Mouse (Mus musculus) embryonic facial prominence, embryonic 13.5 days (tissue): ENCODE results near the gene Tceanc2. TPM values are rescaled to one million over a fixed set of nuclear protein-coding genes. Genes with fewer than 3 reads are reported as not detected.

Source experiments
- ATAC-seq: fragments of 200-750 bp; cut with Nextera tagmentation; 2 replicates; pipeline ENCODE4 v1.8.0; 2017; ENCODE audit warnings: low read depth; ENCODE audit not compliant: insufficient number of reproducible peaks, insufficient read depth, low FRiP score, low TSS enrichment
- H3K27ac ChIP-seq: fragments of 300-500 bp; sonication (generic); 2 replicates; pipeline ENCODE4 v1.5.1; 2015; ENCODE audit warnings: moderate library complexity, mild to moderate bottlenecking, inconsistent platforms
- H3K27me3 ChIP-seq: fragments of 300-500 bp; sonication (generic); 2 replicates; pipeline ENCODE4 v1.6.1; 2015; ENCODE audit warnings: mild to moderate bottlenecking, inconsistent platforms
- H3K36me3 ChIP-seq: fragments of 300-500 bp; sonication (generic); 2 replicates; pipeline ENCODE4 v1.6.1; 2015; ENCODE audit warnings: mild to moderate bottlenecking, inconsistent platforms
- H3K4me1 ChIP-seq: fragments of 300-500 bp; sonication (generic); 2 replicates; pipeline ENCODE4 v1.6.1; 2015; ENCODE audit warnings: inconsistent platforms
- H3K4me2 ChIP-seq: fragments of 300-500 bp; sonication (generic); 2 replicates; pipeline ENCODE4 v1.6.1; 2015; ENCODE audit warnings: moderate library complexity, mild to moderate bottlenecking, inconsistent platforms
- H3K4me3 ChIP-seq: fragments of 300-500 bp; sonication (generic); 2 replicates; pipeline ENCODE4 v1.5.1; 2015; ENCODE audit warnings: mild to moderate bottlenecking, inconsistent platforms
- H3K9ac ChIP-seq: fragments of 300-500 bp; sonication (generic); 2 replicates; pipeline ENCODE4 v1.6.1; 2015; ENCODE audit warnings: mild to moderate bottlenecking, inconsistent platforms
- H3K9me3 ChIP-seq: fragments of 300-500 bp; sonication (generic); 2 replicates; pipeline ENCODE4 v1.6.1; 2016; ENCODE audit warnings: inconsistent platforms
- WGBS: fragments of 180-500 bp; shearing (Covaris S2); methylation state at CpG from one replicate; pipeline ENCODE4 v1.1.7; 2015; ENCODE audit warnings: mixed read lengths; 5-methylcytosine and 5-hydroxymethylcytosine counted together
- polyA plus RNA-seq: library from polyadenylated mRNA; unstranded; fragments of >200 nt; fragmentation: Nextera tagmentation; extraction: Ambion mirVana; gene quantifications from 2 replicates; pipeline ENCODE4 v1.2.1, GENCODE M21; 2015

Gene Tceanc2
- polyA plus RNA-seq, 1 experiment from 2014 or later, result 37.7 TPM

GRCm38 (mm10) chr4:107139836-107140631 lies 38.9 kb downstream of the Tceanc2 start:
- Histone ChIP-seq H3K4me3 (no peak overlapping the region), H3K4me1 (peaks cover 53% of the 10 kb centered on the region), H3K9ac (peak overlapping the region; percentile 36; the same call in 1 of the 2 replicates), H3K27ac (no peak overlapping the region), H3K9me3 (no peaks in the 10 kb centered on the region), H3K4me2 (no peak overlapping the region), H3K27me3 (0 out of 2 replicates have a peak, but pooled peaks cover 7% of the 10 kb centered on the region), H3K36me3 (peaks cover 22% of the 10 kb centered on the region)
- no peak for ATAC-seq
- WGBS, result 44% methylated on average over 13 of the region's 13 CpGs

GRCm38 (mm10) chr4:107138948-107139835 lies 39.7 kb downstream of the Tceanc2 start:
- no peak overlapping the region for H3K27ac ChIP-seq
- no peaks in the 10 kb centered on the region for H3K9me3 ChIP-seq
- no peak overlapping the region for H3K4me3 ChIP-seq
- ATAC-seq, result no peak
- peaks cover 22% of the 10 kb centered on the region for H3K36me3 ChIP-seq
- no peak overlapping the region for H3K4me2 ChIP-seq
- WGBS, result 40% methylated on average over 37 of the region's 37 CpGs
- H3K27me3 ChIP-seq, result 0 out of 2 replicates have a peak, but pooled peaks cover 7% of the 10 kb centered on the region
- peaks cover 53% of the 10 kb centered on the region for H3K4me1 ChIP-seq
- 0 out of 2 replicates have a peak overlapping the region, but pooled peaks have one; percentile 32 for H3K9ac ChIP-seq

GRCm38 (mm10) chr4:107136531-107136930 lies 42.4 kb downstream of the Tceanc2 start:
- 28% methylated on average over 3 of the region's 3 CpGs for WGBS
- Histone ChIP-seq H3K36me3 (peaks cover 10% of the 10 kb centered on the region), H3K4me2 (no peak overlapping the region), H3K9ac (no peak overlapping the region), H3K4me3 (no peak overlapping the region), H3K27me3 (0 out of 2 replicates have a peak, but pooled peaks cover 7% of the 10 kb centered on the region), H3K27ac (no peak overlapping the region), H3K9me3 (no peaks in the 10 kb centered on the region), H3K4me1 (peaks cover 53% of the 10 kb centered on the region)
- ATAC-seq, result no peak

- peaks cover 56% of the 10 kb centered on the region for H3K4me1 ChIP-seq
- ATAC-seq, result no peak
- 50% methylated on average over 5 of the region's 5 CpGs for WGBS
- no peak overlapping the region for H3K27ac ChIP-seq
- no peak overlapping the region for H3K9ac ChIP-seq
- H3K4me2 ChIP-seq, result no peak overlapping the region
- peaks cover 10% of the 10 kb centered on the region for H3K36me3 ChIP-seq
- no peaks in the 10 kb centered on the region for H3K9me3 ChIP-seq
- H3K4me3 ChIP-seq, result no peak overlapping the region
- 0 out of 2 replicates have a peak, but pooled peaks cover 7% of the 10 kb centered on the region for H3K27me3 ChIP-seq
Measured at GRCm38 (mm10) chr4:107135663-107136062, 43.3 kb downstream of the Tceanc2 start.

- Histone ChIP-seq H3K27ac (no peak overlapping the region), H3K4me2 (no peak overlapping the region), H3K4me1 (peaks cover 52% of the 10 kb centered on the region), H3K4me3 (no peak overlapping the region), H3K27me3 (0 out of 2 replicates have a peak, but pooled peaks cover 7% of the 10 kb centered on the region), H3K9me3 (no peaks in the 10 kb centered on the region), H3K9ac (no peak overlapping the region), H3K36me3 (peaks cover 10% of the 10 kb centered on the region)
- 75% methylated on average over 3 of the region's 3 CpGs for WGBS
- ATAC-seq, result no peak
Measured at GRCm38 (mm10) chr4:107134891-107135290, 44.0 kb downstream of the Tceanc2 start.

- Histone ChIP-seq H3K4me3 (no peak overlapping the region), H3K27me3 (no peaks in the 10 kb centered on the region), H3K9ac (no peak overlapping the region), H3K9me3 (no peaks in the 10 kb centered on the region), H3K27ac (no peak overlapping the region), H3K4me2 (no peak overlapping the region), H3K36me3 (no peaks in the 10 kb centered on the region), H3K4me1 (peaks cover 33% of the 10 kb centered on the region)
- no peak for ATAC-seq
- WGBS, result 18% methylated on average over 9 of the region's 9 CpGs
Measured at GRCm38 (mm10) chr4:107130534-107130933, 48.4 kb downstream of the Tceanc2 start.

- Histone ChIP-seq H3K4me1 (peaks cover 32% of the 10 kb centered on the region), H3K4me2 (no peak overlapping the region), H3K27me3 (no peaks in the 10 kb centered on the region), H3K9ac (no peak overlapping the region), H3K27ac (no peak overlapping the region), H3K9me3 (no peaks in the 10 kb centered on the region), H3K4me3 (no peak overlapping the region), H3K36me3 (no peaks in the 10 kb centered on the region)
- ATAC-seq, result no peak
- WGBS, result 79% methylated on average over 8 of the region's 8 CpGs
Measured at GRCm38 (mm10) chr4:107129373-107129772, 49.5 kb downstream of the Tceanc2 start.

GRCm38 (mm10) chr4:107127901-107128669 lies 50.8 kb downstream of the Tceanc2 start:
- no peak overlapping the region for H3K4me3 ChIP-seq
- no peaks in the 10 kb centered on the region for H3K27me3 ChIP-seq
- H3K4me2 ChIP-seq, result no peak overlapping the region
- ATAC-seq, result no peak
- 18% methylated on average over 13 of the region's 13 CpGs for WGBS
- peaks cover 38% of the 10 kb centered on the region for H3K4me1 ChIP-seq
- H3K36me3 ChIP-seq, result no peaks in the 10 kb centered on the region
- H3K9me3 ChIP-seq, result no peaks in the 10 kb centered on the region
- H3K9ac ChIP-seq, result 0 out of 2 replicates have a peak overlapping the region, but pooled peaks have one; percentile 2
- no peak overlapping the region for H3K27ac ChIP-seq

- no peak overlapping the region for H3K4me2 ChIP-seq
- 39% methylated on average over 13 of the region's 13 CpGs for WGBS
- no peaks in the 10 kb centered on the region for H3K27me3 ChIP-seq
- H3K36me3 ChIP-seq, result no peaks in the 10 kb centered on the region
- peaks cover 38% of the 10 kb centered on the region for H3K4me1 ChIP-seq
- H3K27ac ChIP-seq, result no peak overlapping the region
- no peaks in the 10 kb centered on the region for H3K9me3 ChIP-seq
- H3K4me3 ChIP-seq, result no peak overlapping the region
- ATAC-seq, result no peak
- no peak overlapping the region for H3K9ac ChIP-seq
Measured at GRCm38 (mm10) chr4:107126891-107127524, 51.9 kb downstream of the Tceanc2 start.

- no peaks in the 10 kb centered on the region for H3K9me3 ChIP-seq
- peaks cover 41% of the 10 kb centered on the region for H3K4me1 ChIP-seq
- no peaks in the 10 kb centered on the region for H3K27me3 ChIP-seq
- H3K9ac ChIP-seq, result no peak overlapping the region
- 66% methylated on average over 10 of the region's 10 CpGs for WGBS
- no peak overlapping the region for H3K27ac ChIP-seq
- no peak overlapping the region for H3K4me3 ChIP-seq
- no peak for ATAC-seq
- H3K4me2 ChIP-seq, result no peak overlapping the region
- no peaks in the 10 kb centered on the region for H3K36me3 ChIP-seq
Measured at GRCm38 (mm10) chr4:107126389-107126788, 52.5 kb downstream of the Tceanc2 start.

- H3K27me3 ChIP-seq, result no peaks in the 10 kb centered on the region
- no peak for ATAC-seq
- WGBS, result 54% methylated on average over 5 of the region's 5 CpGs
- no peaks in the 10 kb centered on the region for H3K36me3 ChIP-seq
- no peaks in the 10 kb centered on the region for H3K9me3 ChIP-seq
- H3K4me1 ChIP-seq, result peaks cover 39% of the 10 kb centered on the region
- no peak overlapping the region for H3K4me2 ChIP-seq
- H3K9ac ChIP-seq, result no peak overlapping the region
- H3K4me3 ChIP-seq, result no peak overlapping the region
- no peak overlapping the region for H3K27ac ChIP-seq
Measured at GRCm38 (mm10) chr4:107125101-107125500, 53.8 kb downstream of the Tceanc2 start.
